Mouse (Mus musculus): ENCODE data around the gene Per1. TPM values are rescaled to one million over a fixed set of nuclear protein-coding genes. Genes with fewer than 3 reads are reported as not detected.
A peak's percentile ranks its signal among the peaks of the same experiment; 100 is the strongest.
"Not testable (repeated sequence)": the region's sequence is repeated elsewhere in the genome, so short reads cannot be mapped to it uniquely, and the experiment has no call there.

Gene Per1
- polyA plus RNA-seq, 1 experiment: 42.7 TPM

DNA sequence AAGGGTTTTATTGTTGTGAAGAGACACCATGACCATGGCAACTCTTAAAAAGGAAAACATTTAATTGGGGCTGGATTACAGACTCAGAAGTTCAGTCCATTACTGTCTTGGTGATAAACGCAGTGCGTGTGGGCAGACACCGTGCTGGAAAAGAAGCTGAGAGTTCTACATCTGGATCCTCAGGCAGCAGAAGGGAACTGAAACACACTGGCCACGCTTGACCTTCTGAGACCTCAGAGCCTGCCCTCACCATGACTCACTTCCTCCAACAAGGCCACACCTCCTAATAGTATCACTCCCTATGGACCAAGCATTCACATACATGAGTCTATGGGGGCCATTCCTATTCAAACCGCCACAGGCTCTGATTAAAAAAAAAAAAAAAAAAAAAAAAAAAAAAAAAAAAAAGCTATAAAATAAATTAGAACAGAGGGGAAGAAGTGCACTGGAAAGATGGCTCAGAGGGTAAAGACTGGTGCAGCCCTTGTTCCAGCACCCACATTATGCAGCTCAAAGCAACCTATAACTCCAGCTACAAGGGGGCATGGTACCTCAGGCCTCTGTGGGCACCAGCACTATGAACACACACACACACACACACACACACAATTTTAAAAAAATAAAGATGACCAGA lies 16.1 kb upstream of the Per1 start:
- DNase-seq (ENCODE audit: extremely low spot score in 1 of 2, low spot score in 1 of 2): no peak

DNA sequence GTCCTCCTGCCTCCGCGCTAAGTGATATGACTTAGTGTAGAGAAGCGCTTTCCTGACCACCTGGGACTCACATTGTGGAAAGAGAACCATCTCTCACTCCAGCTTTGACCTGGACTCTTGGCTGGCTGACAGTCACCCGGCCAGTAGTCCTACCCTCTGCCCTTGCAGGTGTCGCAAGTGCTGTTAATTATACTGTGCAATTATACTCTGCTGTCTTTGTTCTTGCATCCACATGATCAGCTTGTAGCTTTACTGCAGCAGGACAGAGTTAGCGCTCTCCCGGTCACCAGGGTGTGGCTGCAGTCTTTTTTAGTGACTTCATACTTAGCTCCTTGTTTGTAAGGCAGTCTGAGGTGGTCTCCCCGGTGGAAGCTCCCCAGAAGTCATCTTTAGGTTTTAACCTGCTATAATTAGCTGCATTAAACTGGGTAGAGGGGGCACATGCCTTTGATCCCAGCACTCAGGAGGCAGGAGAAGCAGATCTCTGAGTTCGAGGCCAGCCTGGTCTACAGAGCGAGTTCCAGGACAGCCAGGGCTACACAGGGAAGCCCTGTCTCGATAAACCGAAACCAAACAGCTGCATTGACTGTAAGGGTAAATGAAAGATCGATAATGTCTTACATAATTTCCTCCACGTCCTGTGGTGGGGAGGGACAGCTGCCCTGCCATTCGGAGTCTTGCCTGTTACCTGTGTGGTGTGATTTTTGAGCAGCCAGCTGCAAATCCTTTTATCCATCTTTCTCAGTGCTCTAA lies 14.7 kb upstream of the Per1 start:
- no peak for DNase-seq (ENCODE audit: extremely low spot score in 1 of 2, low spot score in 1 of 2)

DNA sequence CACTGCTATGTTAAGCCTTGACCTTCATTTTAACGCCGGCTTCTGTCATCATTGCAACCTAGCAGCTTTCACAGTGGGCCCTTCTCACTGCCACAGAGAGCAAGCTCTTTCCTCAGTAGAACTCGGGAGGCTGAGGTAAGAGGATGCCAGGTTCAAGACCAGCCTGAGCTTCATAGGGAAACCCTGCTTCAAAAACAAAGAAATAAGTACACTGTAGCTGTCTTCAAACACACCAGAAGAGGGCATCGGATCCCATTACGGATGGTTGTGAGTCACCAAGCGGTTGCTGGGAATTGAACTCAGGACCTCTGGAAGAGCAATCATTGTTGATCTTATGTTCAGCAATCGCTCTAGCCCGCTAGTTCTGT lies 14.2 kb upstream of the Per1 start:
- DNase-seq (ENCODE audit: extremely low spot score in 1 of 2, low spot score in 1 of 2): no peak

GRCm38 (mm10) chr11:69081613-69082012 lies 13.4 kb upstream of the Per1 start:
- no peak for DNase-seq (ENCODE audit: extremely low spot score in 1 of 2, low spot score in 1 of 2)

DNA sequence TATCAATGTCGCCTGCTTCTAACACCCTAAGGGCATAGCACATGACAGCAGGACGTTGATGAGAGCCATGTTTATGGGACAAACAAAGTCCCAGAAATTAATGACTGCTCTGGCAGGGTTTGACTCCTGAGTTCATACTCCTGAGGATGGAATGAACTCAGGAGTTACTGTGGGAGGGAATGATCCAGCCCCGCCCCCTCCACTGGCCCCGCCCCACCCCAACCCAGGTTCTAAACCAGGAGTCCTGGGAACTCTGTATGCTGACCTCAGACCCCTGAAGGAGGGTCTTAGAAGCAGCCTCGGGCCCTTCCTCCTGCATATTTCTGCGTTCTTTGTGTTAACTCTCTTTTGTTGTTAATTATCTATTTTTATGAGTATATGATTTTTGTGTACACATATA lies 9.4 kb upstream of the Per1 start:
- no peak for DNase-seq (ENCODE audit: extremely low spot score in 1 of 2, low spot score in 1 of 2)

GRCm38 (mm10) chr11:69086390-69086789 lies 8.6 kb upstream of the Per1 start:
- peak in 1 of 2 experiments; percentile 79 for DNase-seq (ENCODE audit: extremely low spot score in 1 of 2, low spot score in 1 of 2)

DNA sequence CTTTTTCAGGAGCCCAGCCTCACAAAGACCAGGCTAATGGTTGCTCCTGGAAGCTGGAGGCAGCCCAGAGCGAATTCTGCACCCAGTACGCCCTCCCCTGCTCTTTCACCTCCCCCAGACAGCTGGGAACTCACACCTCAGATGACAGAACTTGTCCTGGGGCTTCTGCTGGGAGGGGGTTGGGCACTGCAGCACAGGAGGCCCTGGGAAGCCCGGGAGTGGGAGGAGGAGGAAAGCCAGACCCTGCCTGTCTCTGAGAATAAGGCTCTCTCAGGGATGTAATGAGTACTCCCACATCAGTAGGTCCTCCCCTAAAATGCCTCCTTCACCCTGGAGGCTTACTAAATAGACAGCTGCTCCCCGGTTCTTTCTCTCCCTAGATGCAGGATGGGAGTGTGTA lies 7.9 kb upstream of the Per1 start:
- peak in 1 of 2 experiments; percentile 74 for DNase-seq (ENCODE audit: extremely low spot score in 1 of 2, low spot score in 1 of 2)

DNA sequence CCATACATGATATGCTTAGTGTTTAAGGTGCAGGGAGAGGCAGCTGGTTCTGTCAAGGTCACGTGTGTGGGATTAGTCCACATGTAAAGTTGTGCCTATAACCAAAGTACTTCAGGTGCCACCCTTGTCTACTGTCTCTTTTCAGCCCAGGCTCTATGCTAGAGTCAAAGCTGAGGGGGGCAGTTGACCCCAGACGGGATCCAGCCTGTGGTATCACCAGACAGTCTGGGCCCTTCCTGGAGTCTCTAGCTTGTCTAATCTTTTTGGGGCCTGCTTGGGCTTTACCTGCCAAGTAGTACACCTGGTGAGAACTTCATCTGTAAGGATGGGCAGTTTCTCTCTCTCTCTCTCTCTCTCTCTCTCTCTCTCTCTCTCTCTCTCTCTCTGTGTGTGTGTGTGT lies 7.4 kb upstream of the Per1 start:
- no peak for DNase-seq (ENCODE audit: extremely low spot score in 1 of 2, low spot score in 1 of 2)

DNA sequence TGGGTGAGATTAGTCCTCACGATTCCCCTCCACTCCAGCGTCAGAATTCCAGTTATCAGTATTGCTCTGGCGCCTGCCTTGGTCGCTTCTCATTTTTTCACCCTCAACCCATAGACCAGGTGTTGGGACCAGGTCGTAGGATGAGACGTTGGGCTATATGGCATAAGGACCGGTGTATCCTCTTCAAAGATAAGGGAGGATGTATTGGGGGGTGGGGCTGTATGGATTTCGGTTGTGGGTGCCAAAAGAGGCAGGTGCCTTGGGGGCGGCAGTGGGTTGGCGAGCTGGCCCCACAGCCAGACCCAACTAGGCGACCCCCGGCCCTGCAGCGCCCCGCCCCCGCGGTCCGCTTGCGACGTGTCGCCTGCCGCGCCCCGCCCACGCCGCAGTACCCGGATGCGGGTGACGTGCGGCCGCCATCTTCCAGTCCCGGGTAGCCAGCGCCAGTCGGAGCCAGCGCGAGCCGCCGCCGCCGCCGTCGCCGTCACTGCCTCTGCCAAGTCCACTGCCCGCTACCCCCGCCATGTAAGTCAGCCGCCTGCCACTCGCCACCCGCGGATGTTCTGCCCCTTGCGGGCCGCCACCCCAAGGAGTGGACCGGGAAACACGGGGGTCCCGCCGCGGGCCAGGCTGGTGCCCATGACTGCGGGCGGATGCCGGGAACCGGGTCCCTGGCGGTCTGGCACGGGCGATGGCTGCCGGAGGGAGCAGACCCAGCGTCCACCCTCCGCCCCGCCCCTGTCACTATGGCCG lies 6.7 kb upstream of the Per1 start, which contains the start of gene Vamp2:
Vamp2 (plus strand) TSS at position 388 of the 753 bp plus-strand sequence.
- DNase-seq (ENCODE audit: extremely low spot score in 1 of 2, low spot score in 1 of 2): peak; percentile 78 to 95

DNA sequence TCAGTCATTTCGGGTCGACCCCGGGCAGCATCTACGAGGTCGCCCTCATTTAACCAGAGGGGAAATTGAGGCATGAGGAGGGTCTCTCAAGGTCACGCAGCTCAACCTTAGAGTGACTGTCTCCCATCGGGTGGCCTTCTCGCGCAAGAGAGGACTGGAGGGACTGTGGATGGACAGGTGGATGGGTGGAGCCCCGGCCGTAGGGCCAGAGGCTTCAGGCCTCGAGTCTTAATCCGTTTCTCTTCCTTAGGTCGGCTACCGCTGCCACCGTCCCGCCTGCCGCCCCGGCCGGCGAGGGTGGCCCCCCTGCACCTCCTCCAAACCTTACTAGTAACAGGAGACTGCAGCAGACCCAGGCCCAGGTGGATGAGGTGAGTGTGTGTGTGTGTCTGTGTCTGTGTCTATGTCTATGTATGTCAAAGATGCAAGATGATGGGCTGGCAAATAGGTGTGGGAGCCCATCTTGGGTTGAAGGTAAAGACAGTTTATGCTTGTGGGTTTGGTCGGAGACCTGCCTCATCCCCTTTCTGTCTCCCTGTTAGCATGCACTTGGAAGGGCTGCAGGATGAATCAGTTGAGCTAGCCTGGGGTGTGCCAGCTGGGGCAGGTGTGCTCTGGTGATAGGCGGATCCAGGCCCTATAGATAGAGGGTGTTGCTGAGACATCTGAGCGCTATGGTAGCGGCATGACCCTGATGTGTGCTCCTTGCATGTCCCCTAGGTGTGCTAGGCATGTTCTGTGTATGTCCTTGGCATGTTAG lies 6.0 kb upstream of the Per1 start:
- no peak for DNase-seq (ENCODE audit: extremely low spot score in 1 of 2, low spot score in 1 of 2)

- DNase-seq (ENCODE audit: extremely low spot score in 1 of 2, low spot score in 1 of 2): no peak
These were observed 5.3 kb upstream of the Per1 start for GRCm38 (mm10) chr11:69089616-69090290.

DNA sequence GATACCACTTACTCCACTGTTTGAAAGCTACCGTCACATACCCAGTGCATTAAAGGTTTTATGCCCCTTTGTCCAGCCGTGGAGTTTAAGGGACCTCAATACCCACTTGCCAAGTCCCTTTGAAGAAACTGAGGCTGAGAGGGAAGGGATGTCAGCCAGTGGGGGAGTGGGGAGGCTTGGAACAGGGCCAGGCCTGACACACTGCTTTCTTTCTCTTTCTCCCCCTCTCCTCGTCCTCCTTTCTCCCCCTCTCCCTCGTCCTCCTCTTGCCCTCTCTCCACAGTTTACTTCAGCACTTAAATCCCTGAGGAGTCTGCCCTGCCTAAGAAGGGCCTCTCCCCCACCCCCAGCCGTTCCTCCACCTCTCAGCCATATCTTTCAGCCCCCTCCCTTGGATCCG lies 4.7 kb upstream of the Per1 start:
- DNase-seq (ENCODE audit: extremely low spot score in 1 of 2, low spot score in 1 of 2): no peak

- DNase-seq (ENCODE audit: extremely low spot score in 1 of 2, low spot score in 1 of 2): no peak
These were observed 3.2 kb upstream of the Per1 start for GRCm38 (mm10) chr11:69091566-69092385.

GRCm38 (mm10) chr11:69092386-69092751 lies 2.6 kb upstream of the Per1 start:
- peak in 1 of 2 experiments; percentile 91 for DNase-seq (ENCODE audit: extremely low spot score in 1 of 2, low spot score in 1 of 2)

DNA sequence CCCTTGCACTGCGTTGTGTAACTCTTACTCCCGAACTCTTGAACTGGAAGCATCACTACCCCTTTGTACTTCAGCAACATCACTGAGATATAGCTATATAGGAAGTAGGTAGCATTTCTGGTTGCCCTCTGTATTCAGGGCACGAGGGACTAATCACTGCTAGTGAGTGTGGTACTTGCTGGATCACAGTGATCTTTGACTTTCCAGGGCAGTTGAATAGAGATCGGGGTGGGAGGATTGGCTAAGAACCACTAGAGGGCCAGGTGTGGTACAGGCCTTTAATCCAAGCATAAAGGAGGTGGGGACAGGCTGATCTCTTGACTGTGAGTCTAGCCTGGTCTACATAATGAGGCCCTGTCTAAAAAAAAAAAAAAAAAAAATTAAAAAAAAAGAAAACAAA lies 2.1 kb upstream of the Per1 start:
- DNase-seq (ENCODE audit: extremely low spot score in 1 of 2, low spot score in 1 of 2): no peak

DNA sequence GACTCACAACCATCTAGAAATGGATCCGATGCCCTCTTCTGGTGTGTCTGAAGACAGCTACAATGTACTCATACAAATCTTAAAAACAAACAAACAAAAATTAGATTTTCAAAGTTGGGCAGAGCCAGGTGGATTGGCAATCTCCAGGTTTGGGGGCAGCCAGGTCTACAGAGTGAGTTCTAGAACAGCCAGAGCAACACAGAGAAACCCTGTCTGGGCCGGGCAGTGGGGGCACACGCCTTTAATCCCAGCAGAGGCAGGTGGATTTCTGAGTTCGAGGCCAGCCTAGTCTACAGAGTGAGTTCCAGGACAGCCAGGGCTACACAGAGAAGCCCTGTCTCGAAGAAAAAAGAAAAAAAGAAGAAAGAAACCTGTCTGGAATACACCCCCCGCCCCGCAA lies 1.2 kb upstream of the Per1 start:
- not testable (repeated sequence) for DNase-seq (ENCODE audit: extremely low spot score in 1 of 2, low spot score in 1 of 2)

DNA sequence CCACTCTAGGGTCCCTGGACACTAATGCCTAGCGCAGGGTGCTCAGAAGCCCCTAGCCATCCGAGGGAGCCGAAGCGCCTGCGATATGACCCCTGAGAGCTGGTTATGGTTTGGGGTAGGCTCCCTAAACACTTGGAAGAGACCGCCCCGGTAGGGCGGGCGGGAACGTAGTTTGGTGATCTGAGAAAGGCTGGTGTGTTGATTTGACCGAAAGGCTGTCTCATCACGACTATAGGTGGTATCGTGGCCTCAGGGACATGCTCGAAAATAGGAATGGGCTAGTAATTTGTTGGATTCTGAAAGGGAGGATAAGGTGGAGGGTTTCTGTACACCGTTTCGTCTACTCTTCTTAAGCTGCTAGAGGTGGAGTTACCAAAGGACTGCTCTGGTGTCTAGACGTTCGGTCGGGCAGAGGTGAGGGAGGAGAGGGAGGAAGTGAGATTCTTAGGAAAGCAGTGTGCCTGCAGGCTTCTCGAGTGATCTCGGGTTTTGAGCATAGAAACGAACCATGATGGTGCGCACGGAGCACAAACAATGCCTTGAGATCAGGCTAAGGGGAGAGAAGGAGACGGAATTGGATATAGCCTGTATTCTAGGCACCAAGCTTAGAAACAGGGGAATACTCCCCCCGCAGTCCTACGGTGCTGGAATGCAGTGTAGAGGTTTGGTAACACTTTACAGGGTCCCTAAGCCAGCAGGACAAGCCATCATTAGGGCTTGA lies 654 bp downstream of the Per1 start:
- DNase-seq (ENCODE audit: extremely low spot score in 1 of 2, low spot score in 1 of 2): no peak

- DNase-seq (ENCODE audit: extremely low spot score in 1 of 2, low spot score in 1 of 2): no peak
These were observed 1.5 kb downstream of the Per1 start for GRCm38 (mm10) chr11:69096360-69096986.

All from frontal cortex, adult 2 months (tissue).